Mouse (Mus musculus): ENCODE data around the gene Sema3f.

- TF ChIP-seq POLR2A (IDR thresholded peaks at IDR 0.05; ENCODE audit: low read depth, low read length) (no peak), CTCF (conservative IDR thresholded peaks at IDR 0.05; ENCODE audit: insufficient read depth, insufficient read length, low read depth, low read length) (no peak)
These were observed 66.6 kb downstream of the Sema3f start for GRCm38 (mm10) chr9:107643544-107644214.
